Mouse (Mus musculus): ENCODE results near the gene Aebp2.

Aebp2 gene

DNA sequence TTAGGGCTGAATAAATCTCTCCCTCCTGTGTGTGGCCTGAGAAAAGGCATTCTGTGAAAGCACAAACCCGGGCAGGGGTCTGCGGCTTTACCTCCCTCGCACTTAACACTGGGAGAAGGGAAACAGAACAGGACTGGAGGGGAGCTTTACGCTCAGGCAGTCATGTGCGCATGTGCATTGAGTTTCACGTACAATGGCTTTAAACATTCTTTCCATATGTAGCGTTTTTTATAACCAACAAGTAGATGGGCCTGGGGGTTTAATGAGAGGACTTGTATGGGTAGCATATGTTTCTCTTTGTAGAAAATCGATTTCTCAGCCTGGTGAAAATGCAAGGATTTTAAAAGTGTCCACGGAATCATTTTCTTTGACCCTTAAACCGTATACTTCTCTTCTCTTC is 82.7 kb downstream of the Aebp2 start:
- no peak for DNase-seq

- no peak for DNase-seq
Measured at GRCm38 (mm10) chr6:140706056-140706455, 83.6 kb downstream of the Aebp2 start.

GRCm38 (mm10) chr6:140708059-140708458 is 85.6 kb downstream of the Aebp2 start:
- DNase-seq: no peak

DNA sequence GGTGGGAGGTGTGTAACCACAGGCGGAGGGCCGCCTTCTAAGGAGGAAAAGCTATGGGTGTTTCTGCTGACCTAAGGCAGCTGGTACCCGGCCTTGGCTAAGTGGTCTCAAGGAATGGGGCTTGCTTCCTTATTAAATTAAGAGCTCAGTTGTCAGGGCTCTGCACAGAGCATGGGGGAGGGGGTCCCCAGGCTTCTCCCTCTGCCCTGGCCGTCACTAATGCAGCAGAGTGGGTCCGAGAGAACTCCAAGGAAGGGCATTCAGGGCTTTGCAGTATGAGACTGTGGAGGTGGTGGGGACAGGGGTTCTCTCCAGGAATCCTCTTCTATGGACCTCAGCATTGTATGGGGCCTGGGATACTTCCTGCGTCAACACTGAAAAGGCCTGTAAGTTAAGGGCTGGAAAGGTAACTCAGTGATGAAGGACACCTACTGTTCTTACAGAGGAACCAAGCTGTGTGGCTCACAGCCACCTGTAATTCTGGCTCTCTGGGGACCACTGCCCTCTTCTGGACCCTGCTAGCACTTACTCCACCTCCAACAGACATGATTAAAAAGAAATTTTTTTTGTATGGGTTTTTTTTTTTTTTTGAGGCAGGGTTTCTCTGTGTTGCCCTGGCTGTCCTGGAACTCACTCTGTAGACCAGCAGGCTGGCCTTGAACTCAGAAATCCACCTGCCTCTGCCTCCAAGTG is 87.1 kb downstream of the Aebp2 start:
- DNase-seq: no peak

GRCm38 (mm10) chr6:140712754-140713153 is 90.3 kb downstream of the Aebp2 start:
- peak; percentile 74 for DNase-seq

DNA sequence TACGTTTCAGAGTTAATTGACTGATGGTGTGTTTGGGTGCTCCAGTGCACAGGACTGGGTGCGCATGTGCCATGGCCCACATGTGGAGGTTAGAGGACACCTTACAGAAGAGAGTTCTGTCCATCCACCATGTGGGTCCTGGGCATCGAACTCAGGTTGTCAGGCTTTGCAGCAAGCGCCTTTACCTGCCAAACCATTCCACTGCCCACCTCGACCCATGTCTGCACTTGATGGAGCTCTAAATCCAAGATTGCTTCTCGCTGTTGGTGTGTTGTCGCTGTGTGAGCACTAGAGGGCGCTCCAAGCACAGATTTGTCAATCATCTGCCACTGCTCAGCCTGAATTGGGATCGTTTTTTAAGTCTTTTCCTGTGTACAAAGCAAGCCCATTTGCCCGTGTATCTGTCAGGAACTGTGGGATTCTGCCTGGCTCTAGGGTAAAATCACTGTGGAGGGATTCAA is 92.5 kb downstream of the Aebp2 start:
- peak; percentile 72 for DNase-seq

DNA sequence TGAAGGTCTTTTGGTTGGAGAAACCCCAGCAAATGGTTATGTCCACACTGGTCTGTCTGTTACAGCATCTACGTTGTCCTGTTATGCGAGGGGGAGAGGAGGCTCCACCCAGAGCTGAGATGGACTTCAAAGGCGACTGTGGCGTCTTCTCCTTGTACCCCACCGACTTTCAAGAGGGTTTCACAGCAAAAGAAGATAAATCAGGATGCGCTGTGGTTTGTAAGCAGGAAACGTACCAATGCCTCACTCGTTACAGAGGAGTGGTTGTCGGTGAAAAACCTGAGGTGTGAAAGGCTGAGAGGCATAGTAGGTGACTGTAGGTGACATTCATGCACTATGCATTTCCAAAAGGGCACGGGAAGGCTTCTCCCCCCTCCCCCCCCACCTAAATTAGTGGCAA is 99.6 kb downstream of the Aebp2 start:
- no peak for DNase-seq

All from kidney, adult 9 months (tissue).